Mouse (Mus musculus) frontal cortex, postnatal 36 days (tissue): ENCODE measurements at regions not wholly inside any gene's neighbourhood (a gene's known extent, or its start where the extent isn't known, plus 50 kb on each side); places are given as distances from the start of the nearest gene placed in this dataset.

Experiments used
- DNase-seq, 2 experiments: peaks; one replicate each; pipeline ENCODE4 v3.0.0; 2022; ENCODE audit warnings: low spot score in 2 of 2

- DNase-seq = peak in 1 of 2 experiments; percentile 36
Observed at GRCm38 (mm10) chrX:61305301-61305890, 120.0 kb upstream of the Cdr1 start.

- DNase-seq = peak in 1 of 2 experiments; percentile 19
Observed at GRCm38 (mm10) chrX:61304464-61304863, 119.1 kb upstream of the Cdr1 start.
